Mouse (Mus musculus): Measurements from ENCODE around the gene Slc6a18. TPM values are rescaled to one million over a fixed set of nuclear protein-coding genes. Genes with fewer than 3 reads are reported as not detected.
A peak's percentile ranks its signal among the peaks of the same experiment; 100 is the strongest.

The Slc6a18 gene
- polyA plus RNA-seq, 1 experiment from 2014 or later: not detected

GRCm38 (mm10) chr13:73637826-73638225 lies 40.0 kb downstream of the Slc6a18 start:
- Histone ChIP-seq H3K36me3 (peaks cover 53% of the 10 kb centered on the region), H3K9me3 (no peaks in the 10 kb centered on the region), H3K4me3 (no peak overlapping the region), H3K27ac (no peak overlapping the region), H3K9ac (no peak overlapping the region), H3K27me3 (no peaks in the 10 kb centered on the region), H3K4me2 (no peak overlapping the region), H3K4me1 (no peaks in the 10 kb centered on the region)
- ATAC-seq (ENCODE audit: insufficient number of reproducible peaks, insufficient read depth, low FRiP score, low TSS enrichment, low read depth): no peak
- WGBS: 79% methylated on average over 5 of the region's 6 CpGs

DNA sequence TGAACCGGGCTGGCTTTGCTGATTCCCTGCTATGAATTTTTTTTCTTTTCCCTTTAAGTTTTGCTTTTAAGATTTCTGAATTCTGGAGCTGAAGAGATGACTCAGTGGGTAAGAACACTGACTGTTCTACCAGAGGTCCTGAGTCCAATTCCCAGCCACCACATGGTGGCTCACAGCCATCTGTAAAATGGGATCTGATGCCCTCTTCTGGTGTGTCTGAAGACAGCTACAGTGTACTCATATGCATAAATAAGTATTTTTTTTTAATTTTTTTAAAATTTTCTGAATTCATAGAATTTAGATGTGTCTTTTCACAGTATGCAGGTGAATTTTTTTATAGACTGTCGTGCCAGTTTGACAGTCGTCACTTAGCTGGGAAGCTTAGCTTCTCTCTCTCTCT lies 46.0 kb downstream of the Slc6a18 start:
- ATAC-seq (ENCODE audit: insufficient number of reproducible peaks, insufficient read depth, low FRiP score, low TSS enrichment, low read depth): no peak
- H3K9me3 ChIP-seq: no peaks in the 10 kb centered on the region
- H3K4me2 ChIP-seq: no peak overlapping the region
- no peak overlapping the region for H3K9ac ChIP-seq
- H3K4me1 ChIP-seq: peaks cover 36% of the 10 kb centered on the region
- peaks cover 46% of the 10 kb centered on the region for H3K36me3 ChIP-seq
- H3K4me3 ChIP-seq: no peak overlapping the region
- H3K27me3 ChIP-seq: no peaks in the 10 kb centered on the region
- no peak overlapping the region for H3K27ac ChIP-seq
- 92% methylated on average over 3 of the region's 3 CpGs for WGBS

- Histone ChIP-seq H3K4me1 (peaks cover 39% of the 10 kb centered on the region), H3K4me3 (no peak overlapping the region), H3K27me3 (no peaks in the 10 kb centered on the region), H3K9ac (no peak overlapping the region), H3K4me2 (peak overlapping the region; percentile 5; the same call in 1 of the 2 replicates), H3K36me3 (peaks cover 20% of the 10 kb centered on the region), H3K27ac (no peak overlapping the region), H3K9me3 (no peaks in the 10 kb centered on the region)
- no peak for ATAC-seq (ENCODE audit: insufficient number of reproducible peaks, insufficient read depth, low FRiP score, low TSS enrichment, low read depth)
- 88% methylated on average over 11 of the region's 11 CpGs for WGBS
These were observed 49.2 kb downstream of the Slc6a18 start for GRCm38 (mm10) chr13:73628586-73629113.

- Histone ChIP-seq H3K36me3 (peaks cover 11% of the 10 kb centered on the region), H3K9me3 (no peaks in the 10 kb centered on the region), H3K4me1 (peaks cover 39% of the 10 kb centered on the region), H3K27ac (no peak within 1 kb of the TSS), H3K4me2 (peak within 1 kb of the TSS; percentile 95), H3K27me3 (no peaks in the 10 kb centered on the region), H3K4me3 (peak within 1 kb of the TSS; percentile 69), H3K9ac (peak within 1 kb of the TSS; percentile 87)
- WGBS: 8% methylated on average over 47 of the region's 47 CpGs
- peak; percentile 67 for ATAC-seq (ENCODE audit: insufficient number of reproducible peaks, insufficient read depth, low FRiP score, low TSS enrichment, low read depth)
These were observed 50.9 kb downstream of the Slc6a18 start, which contains the start of gene Tert for GRCm38 (mm10) chr13:73626745-73627549. Tert (plus strand) TSS chr13:73626911.

- ATAC-seq (ENCODE audit: insufficient number of reproducible peaks, insufficient read depth, low FRiP score, low TSS enrichment, low read depth): 0 out of 2 replicates have a peak, but pooled peaks have one; percentile 7
- H3K36me3 ChIP-seq: peaks cover 16% of the 10 kb centered on the region
- no peaks in the 10 kb centered on the region for H3K9me3 ChIP-seq
- no peak overlapping the region for H3K27ac ChIP-seq
- peaks cover 39% of the 10 kb centered on the region for H3K4me1 ChIP-seq
- WGBS: 43% methylated on average over 6 of the region's 6 CpGs
- peak overlapping the region; percentile 87; the same call in 1 of the 2 replicates for H3K9ac ChIP-seq
- peak overlapping the region; percentile 69 for H3K4me3 ChIP-seq
- no peaks in the 10 kb centered on the region for H3K27me3 ChIP-seq
- peak overlapping the region; percentile 95 for H3K4me2 ChIP-seq
These were observed 51.4 kb downstream of the Slc6a18 start for GRCm38 (mm10) chr13:73626410-73626744.

GRCm38 (mm10) chr13:73620637-73621036 lies 57.2 kb downstream of the Slc6a18 start:
- no peaks in the 10 kb centered on the region for H3K4me1 ChIP-seq
- no peaks in the 10 kb centered on the region for H3K27me3 ChIP-seq
- no peak for ATAC-seq (ENCODE audit: insufficient number of reproducible peaks, insufficient read depth, low FRiP score, low TSS enrichment, low read depth)
- no peak overlapping the region for H3K4me3 ChIP-seq
- H3K9ac ChIP-seq: no peak overlapping the region
- 73% methylated on average over 6 of the region's 6 CpGs for WGBS
- H3K4me2 ChIP-seq: no peak overlapping the region
- no peak overlapping the region for H3K27ac ChIP-seq
- H3K9me3 ChIP-seq: no peaks in the 10 kb centered on the region
- H3K36me3 ChIP-seq: peaks cover 64% of the 10 kb centered on the region

DNA sequence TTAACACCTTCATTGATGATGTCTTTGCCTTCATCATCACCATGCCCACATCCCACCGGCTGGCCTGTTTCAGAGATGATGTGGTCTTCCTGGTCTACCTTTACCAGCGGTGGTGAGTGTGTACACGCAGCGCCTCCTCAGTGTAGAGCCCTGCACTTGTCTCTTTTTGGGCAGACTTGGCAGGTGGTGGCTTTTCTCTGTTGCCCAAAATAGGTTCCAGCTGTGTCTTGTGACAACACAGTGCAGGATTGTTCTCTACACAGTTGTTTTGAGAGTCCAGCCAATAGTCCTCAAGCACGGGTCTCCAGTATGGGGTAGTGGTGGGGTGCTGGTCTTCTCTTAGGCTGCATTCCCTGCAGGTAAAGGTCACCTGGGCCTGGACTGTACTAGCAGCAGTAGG lies 59.4 kb downstream of the Slc6a18 start:
- whole genome bisulfite sequencing: 86% methylated on average over 5 of the region's 5 CpGs
- Histone ChIP-seq H3K4me1 (no peaks in the 10 kb centered on the region), H3K36me3 (peaks cover 86% of the 10 kb centered on the region), H3K9me3 (no peaks in the 10 kb centered on the region), H3K27me3 (no peaks in the 10 kb centered on the region), H3K27ac (no peak overlapping the region), H3K4me3 (no peak overlapping the region), H3K9ac (no peak overlapping the region), H3K4me2 (no peak overlapping the region)
- ATAC-seq (ENCODE audit: insufficient number of reproducible peaks, insufficient read depth, low FRiP score, low TSS enrichment, low read depth): no peak

Other genes with a start within 250 kb of the Slc6a18 start
- 44.5 and 49.1 TPM in 2 replicates for gene Lpcat1, start 210.8 kb downstream of the Slc6a18 start, polyA plus RNA-seq (2015; fragmentation: Nextera tagmentation; extraction: Ambion mirVana)
- 0.10 and 0.13 TPM in 2 replicates for gene Slc6a3, start 141.3 kb downstream of the Slc6a18 start, polyA plus RNA-seq (2015; fragmentation: Nextera tagmentation; extraction: Ambion mirVana)
- 123 and 133 TPM in 2 replicates for gene Clptm1l, start 74.0 kb downstream of the Slc6a18 start, polyA plus RNA-seq (2015; fragmentation: Nextera tagmentation; extraction: Ambion mirVana)
- 8.4 and 9.1 TPM in 2 replicates for gene Tert, start 51.1 kb downstream of the Slc6a18 start, polyA plus RNA-seq (2015; fragmentation: Nextera tagmentation; extraction: Ambion mirVana)
- 0.51 TPM in 1 of 2 replicates, not detected in the other for gene Slc6a19, start 26.8 kb upstream of the Slc6a18 start, polyA plus RNA-seq (2015; fragmentation: Nextera tagmentation; extraction: Ambion mirVana)
- 21.5 and 24.9 TPM in 2 replicates for gene Slc12a7, start 55.1 kb upstream of the Slc6a18 start, polyA plus RNA-seq (2015; fragmentation: Nextera tagmentation; extraction: Ambion mirVana)
- gene Nkd2, start 169.6 kb upstream of the Slc6a18 start, polyA plus RNA-seq (2015; fragmentation: Nextera tagmentation; extraction: Ambion mirVana): 40.6 and 44.9 TPM in 2 replicates